Mouse (Mus musculus) gastrocnemius, postnatal 25 days (tissue): ENCODE measurements around the gene Tpgs1. TPM values are rescaled to one million over a fixed set of nuclear protein-coding genes. Genes with fewer than 3 reads are reported as not detected.

ENCODE experiments used
- DNase-seq: peaks from one replicate; pipeline ENCODE4 v3.0.0; 2022
- total RNA-seq, 2 experiments: library from RNA; stranded (reverse); gene quantifications; 1 replicate in 1 of 2; 2 replicates in 1 of 2; pipeline ENCODE4 v1.2.3; 2021

The Tpgs1 gene
- total RNA-seq, 2 experiments from 2014 or later = 19.1 to 19.6 TPM

GRCm38 (mm10) chr10:79668076-79668475 is 1.1 kb upstream of the Tpgs1 start:
- no peak for DNase-seq

GRCm38 (mm10) chr10:79669576-79670057 is 448 bp downstream of the Tpgs1 start:
- DNase-seq = peak; percentile 70

DNA sequence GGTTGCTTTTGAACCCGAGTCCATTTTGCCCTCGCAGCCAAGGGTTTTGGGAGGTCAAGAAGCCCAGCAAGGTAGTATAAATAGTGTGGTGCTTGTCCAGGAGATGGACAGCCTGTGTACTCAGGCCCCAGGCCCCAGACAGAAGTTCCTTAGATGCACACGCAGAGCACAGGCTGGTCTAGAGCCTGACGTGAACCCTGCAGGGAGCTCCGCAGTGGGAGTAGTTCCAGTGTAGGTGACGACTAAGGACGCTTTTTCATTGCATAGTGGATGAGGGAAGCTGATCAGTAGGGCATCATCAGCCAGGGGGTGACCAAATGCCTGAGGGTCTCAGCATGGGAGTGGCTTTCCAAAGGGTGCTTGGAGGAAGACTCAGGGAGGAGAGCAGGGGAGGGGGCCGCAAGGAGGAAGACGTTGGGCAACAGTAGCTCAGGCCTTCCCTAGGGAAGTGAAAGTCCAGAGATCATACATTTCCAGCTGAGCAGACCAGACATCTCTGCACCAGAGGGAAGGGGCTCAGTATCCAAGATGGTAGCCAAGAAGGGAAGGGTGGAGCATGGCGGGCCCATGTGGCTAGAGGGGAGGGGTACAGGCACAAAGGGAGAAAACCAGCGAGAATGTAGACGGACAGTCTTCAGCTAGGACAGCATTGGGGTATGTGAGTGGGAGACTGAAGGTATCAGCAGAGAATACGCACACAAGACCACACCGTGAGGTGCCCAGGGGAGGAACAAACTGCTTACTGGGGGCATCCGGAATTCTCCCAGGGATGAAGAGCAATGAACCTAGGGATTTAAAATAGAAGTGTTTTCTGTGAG is 1.1 kb downstream of the Tpgs1 start:
- DNase-seq = no peak

- no peak for DNase-seq
These were observed 2.4 kb downstream of the Tpgs1 start for GRCm38 (mm10) chr10:79671396-79672087.

- DNase-seq = no peak
These were observed 2.9 kb downstream of the Tpgs1 start for GRCm38 (mm10) chr10:79672088-79672455.

GRCm38 (mm10) chr10:79673054-79673453 is 3.9 kb downstream of the Tpgs1 start:
- no peak for DNase-seq

DNA sequence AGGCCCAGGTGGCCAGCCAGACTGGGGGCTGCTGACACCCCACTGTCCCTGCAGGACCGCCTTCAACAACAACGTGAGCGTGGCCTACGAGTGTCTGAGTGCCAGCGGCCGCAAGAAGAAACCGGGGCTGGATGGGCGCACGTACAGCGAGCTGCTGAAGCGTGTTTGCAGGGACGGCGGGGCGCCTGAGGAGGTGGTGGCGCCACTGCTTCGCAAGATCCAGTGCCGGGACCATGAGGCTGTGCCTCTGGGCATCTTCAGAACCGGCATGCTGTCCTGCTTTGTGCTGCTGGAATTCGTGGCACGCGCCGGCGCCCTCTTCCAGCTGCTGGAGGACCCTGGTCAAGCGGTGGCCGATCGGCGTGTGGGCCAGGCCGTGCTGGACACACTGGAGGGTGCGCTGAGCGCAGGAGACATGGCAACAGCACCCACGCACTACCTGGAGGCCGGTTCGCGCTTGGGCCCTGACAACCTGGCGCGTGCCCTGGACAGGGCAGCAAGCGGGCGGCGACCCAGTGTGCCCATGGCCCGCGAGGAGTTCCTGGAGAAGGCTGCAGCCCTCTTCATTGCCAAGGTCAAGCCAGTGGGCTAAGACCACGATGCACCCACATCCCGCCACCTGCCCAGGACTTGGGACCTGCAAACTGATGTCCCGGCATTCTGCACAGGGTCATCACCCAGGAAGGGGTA is 6.3 kb downstream of the Tpgs1 start:
- no peak for DNase-seq

DNA sequence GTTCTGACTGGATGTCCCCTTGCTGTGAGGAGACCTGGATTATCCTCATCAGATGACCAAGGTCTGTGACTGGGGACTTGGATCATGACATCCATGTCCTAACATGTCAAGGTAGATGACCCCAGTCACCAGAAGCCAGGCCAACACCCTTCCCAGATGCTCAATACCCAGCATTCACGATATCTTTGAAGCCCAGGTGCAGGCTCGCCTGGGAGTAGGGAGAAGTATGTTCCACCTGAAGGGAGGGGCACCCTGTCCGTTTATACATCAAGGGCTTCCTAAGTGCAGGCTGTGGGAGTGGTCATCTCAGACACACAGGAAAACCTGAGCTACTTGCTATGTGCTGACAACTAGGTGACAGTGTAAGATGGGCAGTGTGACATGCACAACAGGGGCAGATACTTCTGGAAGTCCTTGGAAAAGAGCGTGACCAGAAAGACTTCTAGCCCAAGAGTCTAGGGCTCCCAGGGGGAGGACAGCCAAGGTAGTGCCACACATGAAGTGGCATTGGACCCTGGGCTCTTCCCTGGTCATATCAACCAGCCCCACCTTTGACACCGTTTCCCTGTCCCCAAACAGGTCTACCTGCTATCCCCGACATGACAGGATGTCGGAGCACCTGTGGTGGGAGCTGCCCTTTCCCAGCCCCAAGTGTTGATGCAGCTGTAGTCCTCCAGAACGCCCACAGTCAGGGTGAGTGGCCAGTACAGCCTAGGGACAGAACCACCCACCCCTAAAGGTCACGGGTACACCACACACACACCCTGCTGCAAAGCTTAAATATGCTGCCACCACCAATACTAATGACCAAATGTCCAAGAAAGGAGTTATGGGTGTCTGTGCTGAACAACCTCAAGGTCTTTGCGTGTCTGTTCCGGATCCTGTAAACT is 11.7 kb downstream of the Tpgs1 start:
- DNase-seq = no peak

- peak; percentile 100 for DNase-seq
These were observed 12.5 kb downstream of the Tpgs1 start, which contains the start of gene Cdc34 for GRCm38 (mm10) chr10:79681591-79682245. Gene Cdc34 (plus strand): TSS chr10:79682195.

- DNase-seq = no peak
These were observed 13.4 kb downstream of the Tpgs1 start for GRCm38 (mm10) chr10:79682551-79682915.

DNA sequence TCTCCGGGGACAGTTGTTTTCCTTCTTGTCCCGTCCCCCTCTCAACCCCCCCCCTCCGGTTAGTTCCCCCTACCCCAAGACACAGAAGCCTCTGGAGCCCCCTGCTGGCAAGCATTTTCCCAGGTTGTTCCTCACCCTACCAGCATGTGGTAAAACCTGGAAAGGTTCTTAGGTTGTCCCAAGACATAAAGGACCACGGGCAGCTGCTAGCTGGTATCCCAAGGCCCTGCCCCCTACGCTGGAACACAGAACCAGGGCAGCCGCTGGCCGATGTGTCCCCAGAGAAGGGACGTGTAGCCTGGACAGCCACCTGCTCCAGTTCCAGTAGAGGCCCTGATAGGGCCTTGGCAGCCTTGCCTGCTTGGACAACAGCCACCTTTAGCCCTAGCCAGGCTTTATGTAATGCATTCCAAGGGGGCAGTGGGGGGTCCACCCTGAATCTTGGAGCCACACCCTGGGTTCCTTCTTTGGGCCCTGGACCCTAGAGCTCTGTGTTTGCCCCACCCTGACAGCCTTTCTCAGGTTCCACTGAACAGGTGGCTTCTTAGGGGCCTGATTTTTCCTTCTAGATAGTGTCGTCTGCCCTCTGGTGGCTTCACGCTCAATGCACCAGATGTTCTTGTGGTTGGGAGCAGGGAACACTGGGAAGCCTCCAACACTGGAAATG is 13.9 kb downstream of the Tpgs1 start:
- DNase-seq = peak; percentile 74

DNA sequence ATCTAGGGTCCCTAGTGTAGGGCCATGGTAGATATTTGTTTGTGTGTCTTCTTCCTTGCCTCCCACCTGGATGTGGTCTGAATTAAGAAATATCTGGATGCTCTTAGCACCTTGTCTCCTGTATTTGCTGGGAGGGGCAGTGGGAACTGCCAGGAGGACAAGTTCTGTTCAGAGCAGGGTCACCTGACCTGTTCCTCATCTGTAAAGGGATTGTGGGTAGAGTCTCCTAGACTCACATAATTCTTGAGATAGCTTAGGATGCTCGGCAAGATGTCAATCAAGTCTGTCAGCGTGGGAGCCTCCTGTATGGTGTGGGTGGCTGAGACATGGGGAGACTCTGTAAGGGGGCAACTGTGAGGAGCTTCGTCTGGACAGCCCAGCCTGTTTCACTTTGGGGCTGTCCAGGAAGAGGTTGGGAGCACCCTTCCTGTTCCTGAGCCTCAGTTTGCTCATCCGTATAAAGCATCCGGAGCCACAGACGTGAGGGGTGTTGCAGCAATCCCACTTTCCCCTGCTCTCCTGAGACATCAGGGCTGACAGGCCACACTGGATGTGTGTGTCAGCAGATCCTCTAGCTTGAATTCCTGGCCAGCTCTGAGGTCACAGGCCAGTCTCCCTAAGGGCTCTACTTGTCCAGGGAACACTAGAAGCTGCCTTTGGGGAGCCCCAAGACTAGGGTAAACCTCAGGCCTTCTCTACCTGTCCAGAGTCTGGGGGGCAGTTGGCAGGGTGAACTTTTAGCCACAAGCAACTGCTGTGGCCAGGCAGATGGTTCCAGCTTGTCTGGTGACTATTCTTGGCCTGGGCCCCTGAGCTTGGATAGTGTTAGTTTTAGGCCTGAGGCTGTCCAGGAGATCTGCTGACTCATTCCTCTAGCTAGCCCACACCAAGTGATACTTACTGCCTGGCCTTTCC is 14.8 kb downstream of the Tpgs1 start:
- DNase-seq = peak; percentile 75

DNA sequence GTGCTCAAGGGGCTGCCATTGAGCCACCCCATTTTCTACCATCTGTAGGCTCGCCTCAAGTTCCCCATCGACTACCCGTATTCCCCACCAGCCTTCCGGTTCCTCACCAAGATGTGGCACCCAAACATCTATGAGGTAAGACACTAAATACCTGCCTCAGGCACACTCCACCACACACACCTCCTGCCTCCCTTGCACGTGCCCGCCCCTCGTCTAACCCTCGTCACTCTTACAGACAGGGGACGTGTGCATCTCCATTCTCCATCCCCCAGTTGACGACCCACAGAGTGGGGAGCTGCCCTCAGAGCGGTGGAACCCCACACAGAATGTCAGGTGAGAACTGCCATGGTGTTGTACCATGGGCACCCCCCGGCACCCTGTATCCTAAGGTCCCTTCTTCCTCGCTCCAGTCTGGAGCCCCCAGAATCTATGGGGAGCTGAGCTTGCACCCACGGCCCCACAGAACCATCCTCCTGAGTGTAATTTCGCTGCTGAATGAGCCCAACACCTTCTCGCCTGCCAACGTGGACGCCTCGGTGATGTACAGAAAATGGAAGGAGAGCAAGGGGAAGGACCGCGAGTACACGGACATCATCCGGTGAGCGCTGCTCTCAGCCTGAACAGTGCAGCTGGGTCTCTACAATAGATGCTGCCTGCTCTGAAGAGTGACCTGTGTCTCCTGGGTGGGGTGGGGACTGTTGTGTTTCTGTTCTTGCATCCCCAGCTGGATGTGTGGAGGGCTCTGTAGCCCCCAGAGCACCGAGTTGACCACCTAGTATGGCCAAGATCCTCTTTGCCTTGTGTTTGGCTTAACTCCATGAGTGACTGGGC is 15.8 kb downstream of the Tpgs1 start:
- no peak for DNase-seq

DNA sequence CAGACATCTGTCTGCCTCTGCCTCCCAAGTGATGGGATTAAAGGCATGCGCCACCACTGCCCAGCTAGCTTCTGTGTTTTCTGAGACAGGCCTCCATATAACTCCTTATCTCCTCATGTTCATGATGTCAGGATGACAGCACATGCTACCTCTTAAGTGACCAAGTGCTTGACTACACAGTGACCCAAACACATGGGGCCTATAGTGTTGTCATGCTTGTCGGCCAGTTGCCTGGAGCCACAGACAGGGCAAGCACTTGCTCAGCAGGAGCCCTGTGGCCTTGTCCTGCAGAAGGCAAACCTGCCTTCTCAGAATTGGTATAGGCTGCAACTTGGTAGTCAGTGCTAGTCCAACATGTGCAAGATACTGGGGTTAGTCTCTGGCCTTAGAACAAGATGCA is 17.1 kb downstream of the Tpgs1 start:
- DNase-seq = no peak

DNA sequence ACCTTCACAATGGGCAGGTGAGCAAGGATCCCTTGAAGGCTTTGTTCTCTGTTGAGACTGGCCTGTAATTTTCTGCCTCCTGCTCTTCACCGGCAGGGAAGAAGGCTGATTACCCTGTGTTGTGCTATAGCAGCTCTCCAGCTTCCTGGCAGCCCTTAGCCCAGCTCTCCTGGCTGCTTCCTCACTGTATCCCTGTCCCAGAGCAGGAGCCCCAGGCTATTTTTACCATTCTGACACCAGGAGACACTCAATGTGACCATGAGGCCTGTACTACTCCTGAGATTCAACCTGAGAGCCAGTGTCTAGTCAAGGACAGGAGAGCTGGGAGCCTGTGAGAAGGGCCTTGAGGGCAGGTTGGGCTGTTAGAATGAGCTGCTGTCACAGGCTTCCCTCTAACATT is 17.5 kb downstream of the Tpgs1 start:
- peak; percentile 70 for DNase-seq

DNA sequence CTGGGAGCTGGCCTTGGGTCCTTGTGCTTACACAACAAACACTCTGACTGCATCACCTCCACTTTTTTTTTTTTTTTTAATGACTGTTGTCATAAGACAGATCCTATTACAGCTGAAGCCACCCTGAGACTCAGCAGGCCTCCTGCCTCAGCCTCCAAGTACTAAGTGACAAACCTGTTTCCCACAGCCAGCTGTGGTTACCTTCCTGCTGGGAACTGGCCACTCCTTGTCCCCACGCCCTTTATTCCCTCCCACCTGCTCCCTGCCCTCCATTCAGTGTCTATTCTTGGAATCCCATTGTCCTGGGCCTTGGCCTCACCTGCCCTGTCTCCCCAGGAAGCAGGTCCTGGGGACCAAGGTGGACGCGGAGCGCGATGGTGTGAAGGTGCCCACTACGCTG is 18.3 kb downstream of the Tpgs1 start:
- no peak for DNase-seq

DNA sequence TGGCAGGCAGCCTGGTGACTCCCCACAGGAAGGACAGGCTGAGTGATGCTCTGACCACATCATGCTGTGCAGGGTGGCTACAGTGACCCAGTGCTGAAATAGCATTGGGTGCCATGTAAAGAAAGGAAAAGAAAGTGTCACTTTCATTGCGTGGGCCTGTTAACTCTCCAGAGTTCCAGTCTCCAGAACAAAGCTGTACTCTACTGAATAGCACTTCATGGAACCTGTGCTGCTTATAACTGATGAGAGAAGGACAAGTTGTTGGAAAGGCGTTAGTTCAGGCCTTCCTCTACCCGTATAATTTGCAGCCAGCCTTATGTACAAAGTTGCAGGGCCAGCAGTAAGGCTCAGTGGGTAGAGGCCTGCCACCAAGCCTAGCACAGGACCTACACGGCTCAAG is 19.6 kb downstream of the Tpgs1 start, which contains the start of gene Gzmm:
TSS of gene Gzmm (plus strand) at position 301 of the 400 bp plus-strand sequence.
- DNase-seq = no peak

DNA sequence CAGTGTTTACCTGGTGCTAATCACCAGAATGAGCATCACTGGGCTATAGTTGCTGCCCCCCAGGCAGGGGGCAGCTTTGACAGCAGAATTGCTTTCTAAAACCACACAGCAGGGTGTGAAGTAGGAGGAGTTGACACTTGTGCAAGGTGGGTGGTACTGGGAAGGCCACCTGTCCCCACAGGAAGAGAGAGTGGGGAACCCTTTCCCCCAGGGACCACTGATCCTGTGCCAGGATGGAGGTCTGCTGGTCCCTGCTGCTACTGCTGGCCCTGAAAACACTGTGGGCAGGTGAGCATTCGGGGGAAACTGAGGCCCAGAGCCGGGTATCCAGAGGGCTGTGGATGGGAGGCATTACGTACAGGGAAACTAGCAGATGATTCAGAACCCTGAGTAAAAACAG is 20.0 kb downstream of the Tpgs1 start:
- DNase-seq = no peak
